Mouse (Mus musculus): ENCODE measurements around the gene Zfp354c. TPM values are rescaled to one million over a fixed set of nuclear protein-coding genes. Genes with fewer than 3 reads are reported as not detected.
A peak's percentile ranks its signal among the peaks of the same experiment; 100 is the strongest.

The Zfp354c gene
- polyA plus RNA-seq, 1 experiment from 2014 or later, result 4.7 TPM

GRCm38 (mm10) chr11:50798836-50799235 is 28.7 kb downstream of the Zfp354c start:
- ATAC-seq (no peak), DNase-seq (ENCODE audit: low spot score) (no peak)
- Histone ChIP-seq H3K4me1 (ENCODE audit: insufficient read depth, low read depth, low read length) (no peaks in the 10 kb centered on the region), H3K27ac (ENCODE audit: low read length) (no peak overlapping the region), H3K4me2 (replicated peaks; ENCODE audit: low read depth, low read length) (no peak overlapping the region), H3K27me3 (replicated peaks; ENCODE audit: insufficient read depth, low read length) (no peaks in the 10 kb centered on the region), H3K9me3 (ENCODE audit: low read length) (no peaks in the 10 kb centered on the region), H3K9ac (replicated peaks; ENCODE audit: low read depth) (no peak overlapping the region), H3K36me3 (ENCODE audit: insufficient read depth, low read length) (no peaks in the 10 kb centered on the region; the same call in 1 of the 2 replicates), H3K4me3 (ENCODE audit: low read depth, low read length) (no peak overlapping the region)
- no peak for TF ChIP-seq CTCF (IDR thresholded peaks at IDR 0.05)
- TF ChIP-seq EP300 (IDR thresholded peaks at IDR 0.05), result no peak

DNA sequence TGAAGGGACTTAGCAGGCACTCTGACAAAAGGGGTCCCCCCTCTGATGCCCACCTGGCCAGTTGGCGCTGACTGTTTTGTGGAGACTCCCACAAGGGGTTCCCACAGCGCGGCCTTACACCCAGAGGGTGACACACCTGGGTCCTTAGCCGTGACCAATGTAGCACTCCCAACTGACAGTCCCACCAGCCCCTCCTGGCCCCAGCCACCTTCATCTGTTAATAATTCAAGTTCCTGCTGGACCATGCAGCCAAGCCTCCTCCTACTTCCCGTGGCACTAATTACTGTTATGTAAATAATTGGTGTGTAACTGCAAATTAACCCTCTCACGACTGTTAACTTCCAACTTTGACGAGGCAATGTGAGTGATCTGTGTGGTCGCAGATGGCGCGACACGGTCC is 29.9 kb downstream of the Zfp354c start:
- no peaks in the 10 kb centered on the region for H3K27me3 ChIP-seq (replicated peaks; ENCODE audit: insufficient read depth, low read length)
- no peaks in the 10 kb centered on the region; the same call in 1 of the 2 replicates for H3K36me3 ChIP-seq (ENCODE audit: insufficient read depth, low read length)
- DNase-seq (ENCODE audit: low spot score) (no peak), ATAC-seq (no peak)
- no peak overlapping the region for H3K4me2 ChIP-seq (replicated peaks; ENCODE audit: low read depth, low read length)
- no peaks in the 10 kb centered on the region for H3K4me1 ChIP-seq (ENCODE audit: insufficient read depth, low read depth, low read length)
- no peak overlapping the region for H3K4me3 ChIP-seq (ENCODE audit: low read depth, low read length)
- H3K27ac ChIP-seq (ENCODE audit: low read length), result no peak overlapping the region
- WGBS, result 68% methylated on average over 11 of the region's 11 CpGs
- H3K9me3 ChIP-seq (ENCODE audit: low read length), result no peaks in the 10 kb centered on the region
- TF ChIP-seq CTCF (IDR thresholded peaks at IDR 0.05) (no peak), EP300 (IDR thresholded peaks at IDR 0.05) (no peak)
- no peak overlapping the region for H3K9ac ChIP-seq (replicated peaks; ENCODE audit: low read depth)

- Histone ChIP-seq H3K9ac (replicated peaks; ENCODE audit: low read depth) (no peak overlapping the region), H3K4me2 (replicated peaks; ENCODE audit: low read depth, low read length) (no peak overlapping the region), H3K27ac (ENCODE audit: low read length) (no peak overlapping the region), H3K9me3 (ENCODE audit: low read length) (no peaks in the 10 kb centered on the region), H3K27me3 (replicated peaks; ENCODE audit: insufficient read depth, low read length) (no peaks in the 10 kb centered on the region), H3K4me3 (ENCODE audit: low read depth, low read length) (no peak overlapping the region), H3K4me1 (ENCODE audit: insufficient read depth, low read depth, low read length) (no peaks in the 10 kb centered on the region; the same call in 1 of the 2 replicates), H3K36me3 (ENCODE audit: insufficient read depth, low read length) (no peaks in the 10 kb centered on the region)
- no peak for TF ChIP-seq CTCF (IDR thresholded peaks at IDR 0.05)
- no peak for ATAC-seq
- no peak for DNase-seq (ENCODE audit: low spot score)
- WGBS, result 90% methylated on average over 1 of the region's 1 CpGs
Measured at GRCm38 (mm10) chr11:50771006-50771405, 56.5 kb downstream of the Zfp354c start.

GRCm38 (mm10) chr11:50768995-50769749 is 58.4 kb downstream of the Zfp354c start:
- Histone ChIP-seq H3K27me3 (replicated peaks; ENCODE audit: insufficient read depth, low read length) (no peaks in the 10 kb centered on the region), H3K4me2 (replicated peaks; ENCODE audit: low read depth, low read length) (peak overlapping the region; percentile 48), H3K36me3 (ENCODE audit: insufficient read depth, low read length) (no peaks in the 10 kb centered on the region), H3K9me3 (ENCODE audit: low read length) (no peaks in the 10 kb centered on the region), H3K4me3 (ENCODE audit: low read depth, low read length) (no peak overlapping the region), H3K4me1 (ENCODE audit: insufficient read depth, low read depth, low read length) (no peaks in the 10 kb centered on the region; the same call in 1 of the 2 replicates), H3K27ac (ENCODE audit: low read length) (peak overlapping the region; percentile 40; the same call in 1 of the 2 replicates), H3K9ac (replicated peaks; ENCODE audit: low read depth) (no peak overlapping the region)
- DNase-seq (ENCODE audit: low spot score) (peak; percentile 92), ATAC-seq (peak; percentile 90)
- peak; percentile 92 for TF ChIP-seq CTCF (IDR thresholded peaks at IDR 0.05)
- TF ChIP-seq EP300 (IDR thresholded peaks at IDR 0.05), result no peak
- 9% methylated on average over 14 of the region's 14 CpGs for WGBS

DNA sequence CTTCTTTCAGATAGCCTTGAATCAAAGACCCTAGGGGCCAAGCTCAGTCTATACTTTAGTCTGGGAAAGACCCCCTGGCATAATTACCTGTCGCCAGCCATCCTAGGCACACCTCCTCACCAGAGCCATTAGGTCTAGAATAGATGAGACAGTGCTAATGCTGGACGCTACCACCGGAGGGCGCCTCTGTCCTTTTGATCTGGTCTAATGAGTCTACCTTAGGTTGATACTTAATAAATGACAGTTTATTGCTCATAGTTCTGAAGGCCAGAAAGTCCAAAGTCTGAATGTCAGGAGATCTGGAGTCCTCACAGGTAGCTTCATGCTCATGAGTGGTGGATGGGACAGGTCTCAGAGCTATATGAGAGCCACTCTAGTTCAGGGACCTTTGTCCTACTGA is 60.5 kb downstream of the Zfp354c start:
- TF ChIP-seq EP300 (IDR thresholded peaks at IDR 0.05) (no peak), CTCF (IDR thresholded peaks at IDR 0.05) (peak; percentile 66)
- no peak for DNase-seq (ENCODE audit: low spot score)
- no peak overlapping the region for H3K4me2 ChIP-seq (replicated peaks; ENCODE audit: low read depth, low read length)
- no peak for ATAC-seq
- H3K36me3 ChIP-seq (ENCODE audit: insufficient read depth, low read length), result no peaks in the 10 kb centered on the region
- no peak overlapping the region for H3K27ac ChIP-seq (ENCODE audit: low read length)
- no peaks in the 10 kb centered on the region for H3K27me3 ChIP-seq (replicated peaks; ENCODE audit: insufficient read depth, low read length)
- no peak overlapping the region for H3K4me3 ChIP-seq (ENCODE audit: low read depth, low read length)
- H3K9me3 ChIP-seq (ENCODE audit: low read length), result no peaks in the 10 kb centered on the region
- WGBS, result 28% methylated on average over 4 of the region's 4 CpGs
- H3K9ac ChIP-seq (replicated peaks; ENCODE audit: low read depth), result no peak overlapping the region
- no peaks in the 10 kb centered on the region; the same call in 1 of the 2 replicates for H3K4me1 ChIP-seq (ENCODE audit: insufficient read depth, low read depth, low read length)

GRCm38 (mm10) chr11:50766461-50766860 is 61.1 kb downstream of the Zfp354c start:
- Histone ChIP-seq H3K27me3 (replicated peaks; ENCODE audit: insufficient read depth, low read length) (no peaks in the 10 kb centered on the region), H3K9me3 (ENCODE audit: low read length) (no peaks in the 10 kb centered on the region), H3K9ac (replicated peaks; ENCODE audit: low read depth) (no peak overlapping the region), H3K36me3 (ENCODE audit: insufficient read depth, low read length) (no peaks in the 10 kb centered on the region), H3K4me2 (replicated peaks; ENCODE audit: low read depth, low read length) (no peak overlapping the region), H3K4me3 (ENCODE audit: low read depth, low read length) (no peak overlapping the region), H3K4me1 (ENCODE audit: insufficient read depth, low read depth, low read length) (no peaks in the 10 kb centered on the region; the same call in 1 of the 2 replicates), H3K27ac (ENCODE audit: low read length) (no peak overlapping the region)
- no peak for DNase-seq (ENCODE audit: low spot score)
- WGBS, result 77% methylated on average over 7 of the region's 7 CpGs
- no peak for ATAC-seq
- TF ChIP-seq EP300 (IDR thresholded peaks at IDR 0.05), result no peak
- no peak for TF ChIP-seq CTCF (IDR thresholded peaks at IDR 0.05)

Other genes starting within 250 kb of the Zfp354c start
- gene Adamts2, start 225.6 kb downstream of the Zfp354c start, polyA plus RNA-seq (2015; fragmentation: Nextera tagmentation; extraction: Ambion mirVana), result 28.4 and 29.4 TPM in 2 replicates
- 0.43 and 0.51 TPM in 2 replicates for gene Zfp879, start 13.8 kb upstream of the Zfp354c start, polyA plus RNA-seq (2015; fragmentation: Nextera tagmentation; extraction: Ambion mirVana)
- gene Grm6, start 23.0 kb upstream of the Zfp354c start, polyA plus RNA-seq (2015; fragmentation: Nextera tagmentation; extraction: Ambion mirVana), result 0.10 and 0.17 TPM in 2 replicates
- gene Zfp454, start 59.9 kb upstream of the Zfp354c start, polyA plus RNA-seq (2015; fragmentation: Nextera tagmentation; extraction: Ambion mirVana), result 1.9 and 2.0 TPM in 2 replicates
- gene Zfp2, start 88.4 kb upstream of the Zfp354c start, polyA plus RNA-seq (2015; fragmentation: Nextera tagmentation; extraction: Ambion mirVana), result 3.3 and 3.7 TPM in 2 replicates
- gene Zfp354b, start 103.9 kb upstream of the Zfp354c start, polyA plus RNA-seq (2015; fragmentation: Nextera tagmentation; extraction: Ambion mirVana), result 1.1 TPM in 2 replicates
- gene 4933414I15Rik, start 116.0 kb upstream of the Zfp354c start, polyA plus RNA-seq (2015; fragmentation: Nextera tagmentation; extraction: Ambion mirVana), result not detected in 2 replicates
- not detected in 2 replicates for gene Prop1, start 126.0 kb upstream of the Zfp354c start, polyA plus RNA-seq (2015; fragmentation: Nextera tagmentation; extraction: Ambion mirVana)
- gene Olfr1378, start 138.8 kb upstream of the Zfp354c start, polyA plus RNA-seq (2015; fragmentation: Nextera tagmentation; extraction: Ambion mirVana), result not detected in 2 replicates
- not detected in 2 replicates for gene Olfr1377, start 154.2 kb upstream of the Zfp354c start, polyA plus RNA-seq (2015; fragmentation: Nextera tagmentation; extraction: Ambion mirVana)
- not detected in 2 replicates for gene Olfr51, start 175.9 kb upstream of the Zfp354c start, polyA plus RNA-seq (2015; fragmentation: Nextera tagmentation; extraction: Ambion mirVana)
- gene Olfr54, start 186.5 kb upstream of the Zfp354c start, polyA plus RNA-seq (2015; fragmentation: Nextera tagmentation; extraction: Ambion mirVana), result not detected in 2 replicates
- gene Olfr1375, start 220.4 kb upstream of the Zfp354c start, polyA plus RNA-seq (2015; fragmentation: Nextera tagmentation; extraction: Ambion mirVana), result not detected in 2 replicates
- gene Zfp354a, start 231.5 kb upstream of the Zfp354c start, polyA plus RNA-seq (2015; fragmentation: Nextera tagmentation; extraction: Ambion mirVana), result 5.7 and 5.9 TPM in 2 replicates

Data from lung, postnatal 0 days (tissue).